Mouse (Mus musculus) liver, embryonic 12.5 days (tissue): ENCODE results near the gene Fam205c. TPM values are rescaled to one million over a fixed set of nuclear protein-coding genes. Genes with fewer than 3 reads are reported as not detected.
"Not testable (repeated sequence)": the region's sequence is repeated elsewhere in the genome, so short reads cannot be mapped to it uniquely, and the experiment has no call there.

Experiments used
- ATAC-seq: fragments of 200-750 bp; cut with Nextera tagmentation; 2 replicates; pipeline ENCODE4 v1.8.0; 2017; ENCODE audit warnings: moderate number of reproducible peaks, mild to moderate bottlenecking, moderate library complexity
- H3K27ac ChIP-seq: fragments of 300-500 bp; sonication (generic); 2 replicates; pipeline ENCODE4 v1.5.1; 2016; ENCODE audit warnings: mild to moderate bottlenecking
- H3K27me3 ChIP-seq: fragments of 300-500 bp; sonication (generic); replicated peaks from 2 replicates; pipeline ENCODE4 v1.6.1; 2016; ENCODE audit warnings: mild to moderate bottlenecking, moderate library complexity
- H3K36me3 ChIP-seq: fragments of 300-500 bp; sonication (generic); 2 replicates; pipeline ENCODE4 v1.6.1; 2016; ENCODE audit warnings: mild to moderate bottlenecking, moderate library complexity
- H3K4me1 ChIP-seq: fragments of 300-500 bp; sonication (generic); 2 replicates; pipeline ENCODE4 v1.6.1; 2016
- H3K4me2 ChIP-seq: fragments of 300-500 bp; sonication (generic); 2 replicates; pipeline ENCODE4 v1.6.1; 2016; ENCODE audit warnings: mild to moderate bottlenecking, moderate library complexity
- H3K4me3 ChIP-seq: fragments of 300-500 bp; sonication (generic); 2 replicates; pipeline ENCODE4 v1.5.1; 2016; ENCODE audit warnings: mild to moderate bottlenecking, moderate library complexity
- H3K9ac ChIP-seq: fragments of 300-500 bp; sonication (generic); 2 replicates; pipeline ENCODE4 v1.6.1; 2016; ENCODE audit warnings: mild to moderate bottlenecking, moderate library complexity
- H3K9me3 ChIP-seq: fragments of 300-500 bp; sonication (generic); replicated peaks from 2 replicates; pipeline ENCODE4 v1.6.1; 2016; ENCODE audit warnings: mild to moderate bottlenecking, moderate library complexity
- WGBS: fragments of 180-500 bp; shearing (Covaris S2); methylation state at CpG from one replicate; pipeline ENCODE4 v1.1.7; 2016; ENCODE audit not compliant: insufficient replicate concordance; 5-methylcytosine and 5-hydroxymethylcytosine counted together
- polyA plus RNA-seq: library from polyadenylated mRNA; unstranded; fragments of >200 nt; fragmentation: Nextera tagmentation; extraction: Ambion mirVana; gene quantifications from 2 replicates; pipeline ENCODE4 v1.2.1, GENCODE M21; 2016

Fam205c gene
- polyA plus RNA-seq, 1 experiment from 2014 or later: 0.33 TPM

GRCm38 (mm10) chr4:42876586-42877291 lies 2.7 kb upstream of the Fam205c start:
- no peak overlapping the region for H3K9ac ChIP-seq
- H3K4me3 ChIP-seq: no peak overlapping the region
- peak; percentile 50; the same call in 1 of the 2 replicates for ATAC-seq
- H3K9me3 ChIP-seq: no peaks in the 10 kb centered on the region
- H3K36me3 ChIP-seq: no peaks in the 10 kb centered on the region
- peaks cover 43% of the 10 kb centered on the region for H3K4me1 ChIP-seq
- H3K27ac ChIP-seq: peak overlapping the region; percentile 65
- 0 out of 2 replicates have a peak, but pooled peaks cover 9% of the 10 kb centered on the region for H3K27me3 ChIP-seq
- H3K4me2 ChIP-seq: no peak overlapping the region
- 28% methylated on average over 5 of the region's 5 CpGs for WGBS

GRCm38 (mm10) chr4:42872746-42873435 lies 1.1 kb downstream of the Fam205c start:
- no peak overlapping the region for H3K9ac ChIP-seq
- H3K4me2 ChIP-seq: no peak overlapping the region
- H3K9me3 ChIP-seq: no peaks in the 10 kb centered on the region
- H3K27me3 ChIP-seq: 0 out of 2 replicates have a peak, but pooled peaks cover 12% of the 10 kb centered on the region
- H3K4me3 ChIP-seq: no peak overlapping the region
- ATAC-seq: no peak
- peaks cover 37% of the 10 kb centered on the region for H3K4me1 ChIP-seq
- peak overlapping the region; percentile 36; the same call in 1 of the 2 replicates for H3K27ac ChIP-seq
- WGBS: 73% methylated on average over 16 of the region's 16 CpGs
- H3K36me3 ChIP-seq: no peaks in the 10 kb centered on the region

GRCm38 (mm10) chr4:42872151-42872550 lies 1.9 kb downstream of the Fam205c start:
- H3K27me3 ChIP-seq: 0 out of 2 replicates have a peak, but pooled peaks cover 12% of the 10 kb centered on the region
- no peak overlapping the region for H3K4me3 ChIP-seq
- H3K36me3 ChIP-seq: no peaks in the 10 kb centered on the region
- H3K9me3 ChIP-seq: no peaks in the 10 kb centered on the region
- peaks cover 37% of the 10 kb centered on the region for H3K4me1 ChIP-seq
- H3K9ac ChIP-seq: no peak overlapping the region
- no peak overlapping the region for H3K27ac ChIP-seq
- no peak for ATAC-seq
- WGBS: 88% methylated on average over 7 of the region's 7 CpGs
- no peak overlapping the region for H3K4me2 ChIP-seq

- Histone ChIP-seq H3K4me1 (peaks cover 50% of the 10 kb centered on the region), H3K4me2 (no peak overlapping the region), H3K4me3 (no peak overlapping the region), H3K36me3 (no peaks in the 10 kb centered on the region), H3K27me3 (0 out of 2 replicates have a peak, but pooled peaks cover 12% of the 10 kb centered on the region), H3K27ac (peak overlapping the region; percentile 90; the same call in 1 of the 2 replicates), H3K9ac (0 out of 2 replicates have a peak overlapping the region, but pooled peaks have one; percentile 19), H3K9me3 (no peaks in the 10 kb centered on the region)
- ATAC-seq: no peak
- 54% methylated on average over 5 of the region's 5 CpGs for WGBS
These were observed 3.3 kb downstream of the Fam205c start for GRCm38 (mm10) chr4:42870748-42871147.

GRCm38 (mm10) chr4:42868193-42868592 lies 5.8 kb downstream of the Fam205c start:
- H3K9ac ChIP-seq: peak overlapping the region; percentile 56
- no peaks in the 10 kb centered on the region for H3K9me3 ChIP-seq
- no peak for ATAC-seq
- peaks cover 64% of the 10 kb centered on the region for H3K4me1 ChIP-seq
- WGBS: 78% methylated on average over 5 of the region's 5 CpGs
- peak overlapping the region; percentile 43 for H3K4me2 ChIP-seq
- H3K27me3 ChIP-seq: 0 out of 2 replicates have a peak, but pooled peaks cover 11% of the 10 kb centered on the region
- peak overlapping the region; percentile 90 for H3K27ac ChIP-seq
- H3K36me3 ChIP-seq: no peaks in the 10 kb centered on the region
- H3K4me3 ChIP-seq: no peak overlapping the region

- no peaks in the 10 kb centered on the region for H3K36me3 ChIP-seq
- peak overlapping the region; percentile 90 for H3K27ac ChIP-seq
- H3K27me3 ChIP-seq: 0 out of 2 replicates have a peak, but pooled peaks cover 4% of the 10 kb centered on the region
- H3K9ac ChIP-seq: peak overlapping the region; percentile 56
- 21% methylated on average over 3 of the region's 3 CpGs for whole genome bisulfite sequencing
- peak overlapping the region; percentile 43 for H3K4me2 ChIP-seq
- ATAC-seq: peak; percentile 91
- H3K4me3 ChIP-seq: no peak overlapping the region
- no peaks in the 10 kb centered on the region for H3K9me3 ChIP-seq
- peaks cover 69% of the 10 kb centered on the region for H3K4me1 ChIP-seq
These were observed 6.6 kb downstream of the Fam205c start for GRCm38 (mm10) chr4:42867390-42867789.

- Histone ChIP-seq H3K4me2 (peak overlapping the region; percentile 61), H3K4me1 (peaks cover 78% of the 10 kb centered on the region), H3K9ac (peak overlapping the region; percentile 47)
These were observed 10.5 kb downstream of the Fam205c start for GRCm38 (mm10) chr4:42863487-42863886.

GRCm38 (mm10) chr4:42860483-42860882 lies 13.6 kb downstream of the Fam205c start:
- ATAC-seq: peak; percentile 100
- H3K4me1 ChIP-seq: peaks cover 50% of the 10 kb centered on the region
- H3K4me2 ChIP-seq: peak overlapping the region; percentile 61
- H3K9ac ChIP-seq: peak overlapping the region; percentile 72
- not testable (repeated sequence) for H3K9me3 ChIP-seq, H3K36me3 ChIP-seq, H3K4me3 ChIP-seq, H3K27me3 ChIP-seq
- 14% methylated on average over 9 of the region's 9 CpGs for WGBS
- H3K27ac ChIP-seq: peak overlapping the region; percentile 98

More at GRCm38 (mm10) chr4:42863487-42863886, 10.5 kb downstream of the Fam205c start:
- not testable (repeated sequence) for H3K36me3 ChIP-seq, H3K27me3 ChIP-seq, H3K9me3 ChIP-seq
- H3K27ac ChIP-seq: peak overlapping the region; percentile 89
- 63% methylated on average over 5 of the region's 5 CpGs for WGBS
- ATAC-seq: peak; percentile 79
- H3K4me3 ChIP-seq: peak overlapping the region; percentile 37

- not testable (repeated sequence) for H3K4me2 ChIP-seq, H3K9me3 ChIP-seq, H3K27ac ChIP-seq, ATAC-seq, H3K27me3 ChIP-seq, H3K9ac ChIP-seq, H3K4me3 ChIP-seq, H3K36me3 ChIP-seq
- 58% methylated on average over 1 of the region's 1 CpGs for WGBS
- H3K4me1 ChIP-seq: peaks cover 27% of the 10 kb centered on the region
These were observed 17.4 kb downstream of the Fam205c start, which contains the start of gene Gm12394 for GRCm38 (mm10) chr4:42856671-42857070. TSS of gene Gm12394 (minus strand) at chr4:42856771.

- H3K27ac ChIP-seq, H3K9me3 ChIP-seq, H3K4me2 ChIP-seq, H3K4me1 ChIP-seq, ATAC-seq, H3K27me3 ChIP-seq, H3K9ac ChIP-seq, H3K36me3 ChIP-seq, H3K4me3 ChIP-seq: not testable (repeated sequence)
- WGBS: 77% methylated on average over 1 of the region's 1 CpGs
These were observed 20.2 kb downstream of the Fam205c start, which contains the start of gene Fam205a1 for GRCm38 (mm10) chr4:42853788-42854187. TSS of gene Fam205a1 (minus strand) at chr4:42853888.
